Mouse (Mus musculus) liver, embryonic 11.5 days (tissue): ENCODE measurements at regions not wholly inside any gene's neighbourhood (a gene's known extent, or its start where the extent isn't known, plus 50 kb on each side); places are given as distances from the start of the nearest gene placed in this dataset.

ENCODE experiments used
- ATAC-seq: fragments of 200-750 bp; cut with Nextera tagmentation; replicated peaks from 2 replicates; pipeline ENCODE4 v1.8.0; 2017; ENCODE audit warnings: moderate number of reproducible peaks, mild to moderate bottlenecking, moderate TSS enrichment, moderate library complexity; ENCODE audit not compliant: low FRiP score
- DNase-seq: peaks from one replicate; pipeline ENCODE4 v3.0.0-alpha.2; 2017; ENCODE audit warnings: low spot score
- H3K27ac ChIP-seq: fragments of 300-500 bp; sonication (generic); 2 replicates; pipeline ENCODE4 v1.5.1; 2014; ENCODE audit warnings: mild to moderate bottlenecking, low read depth, low read length, control low read depth
- H3K27me3 ChIP-seq: fragments of 300-500 bp; sonication (generic); replicated peaks from 2 replicates; pipeline ENCODE4 v1.6.1; 2014; ENCODE audit warnings: low read length, mixed read lengths; ENCODE audit not compliant: control insufficient read depth, insufficient read depth
- H3K36me3 ChIP-seq: fragments of 300-500 bp; sonication (generic); 2 replicates; pipeline ENCODE4 v1.6.1; 2014; ENCODE audit warnings: mild to moderate bottlenecking, low read length, moderate library complexity, mixed read lengths; ENCODE audit not compliant: control insufficient read depth, insufficient read depth
- H3K4me1 ChIP-seq: fragments of 300-500 bp; sonication (generic); replicated peaks from 2 replicates; pipeline ENCODE4 v1.6.1; 2014; ENCODE audit warnings: low read length, mixed read lengths; ENCODE audit not compliant: control insufficient read depth, insufficient read depth
- H3K4me2 ChIP-seq: fragments of 300-500 bp; sonication (generic); 2 replicates; pipeline ENCODE4 v1.6.1; 2014; ENCODE audit warnings: mild to moderate bottlenecking, control low read depth, moderate library complexity
- H3K4me3 ChIP-seq: fragments of 300-500 bp; sonication (generic); 2 replicates; pipeline ENCODE4 v1.5.1; 2014; ENCODE audit warnings: low read depth, low read length, control low read depth
- H3K9ac ChIP-seq: fragments of 300-500 bp; sonication (generic); 2 replicates; pipeline ENCODE4 v1.6.1; 2014; ENCODE audit warnings: low read depth, low read length, control low read depth
- H3K9me3 ChIP-seq: fragments of 300-500 bp; sonication (generic); 2 replicates; pipeline ENCODE4 v1.6.1; 2016; ENCODE audit warnings: low read length, inconsistent platforms, mixed read lengths; ENCODE audit not compliant: control insufficient read depth
- WGBS: fragments of 180-500 bp; shearing (Covaris S2); extraction: QIAGEN DNeasy Blood & Tissue Kit; methylation state at CpG from one replicate; pipeline ENCODE4 v1.1.7; 2014; 5-methylcytosine and 5-hydroxymethylcytosine counted together

DNA sequence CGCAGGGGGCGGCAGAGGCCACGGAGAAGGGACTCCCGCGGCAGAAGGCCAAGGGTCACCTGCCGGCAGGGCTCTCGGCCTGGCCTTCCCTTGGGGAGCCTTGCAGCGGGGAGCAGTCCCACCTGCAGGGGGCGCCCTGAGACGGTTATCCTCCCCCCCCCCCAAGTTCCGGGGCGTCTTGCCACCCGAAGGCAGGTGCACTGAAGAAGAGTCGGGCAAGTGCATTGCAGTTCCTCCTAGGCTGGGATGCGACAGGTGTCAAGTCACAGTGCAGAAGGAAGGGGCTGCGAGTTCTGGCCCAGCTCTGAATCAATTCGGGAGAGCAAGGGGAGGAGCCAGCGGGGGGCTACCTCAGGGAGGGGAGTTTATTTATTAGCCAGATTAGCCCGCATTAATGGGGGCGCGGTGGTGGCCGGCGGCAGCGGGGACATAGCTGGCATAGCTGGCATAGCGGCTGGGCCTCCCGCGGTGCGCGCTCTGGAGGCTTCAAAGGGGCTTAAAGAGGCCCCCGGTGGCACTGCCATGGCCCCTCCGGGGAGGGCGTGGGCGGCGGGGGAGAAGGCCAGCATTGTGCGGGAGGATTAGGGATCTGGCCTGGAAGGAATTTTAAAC is 71.9 kb upstream of the 1600014C23Rik start:
- 0 out of 2 replicates have a peak, but pooled peaks have one; percentile 12 for ATAC-seq
- H3K9me3 ChIP-seq = no peaks in the 10 kb centered on the region
- H3K9ac ChIP-seq = no peak overlapping the region
- H3K36me3 ChIP-seq = no peaks in the 10 kb centered on the region
- peaks cover 9% of the 10 kb centered on the region for H3K4me1 ChIP-seq
- peak overlapping the region; percentile 32 for H3K4me2 ChIP-seq
- H3K27ac ChIP-seq = no peak overlapping the region
- 10% methylated on average over 35 of the region's 35 CpGs for WGBS
- H3K4me3 ChIP-seq = no peak overlapping the region
- peak; percentile 39 for DNase-seq
- H3K27me3 ChIP-seq = peaks cover 34% of the 10 kb centered on the region

DNA sequence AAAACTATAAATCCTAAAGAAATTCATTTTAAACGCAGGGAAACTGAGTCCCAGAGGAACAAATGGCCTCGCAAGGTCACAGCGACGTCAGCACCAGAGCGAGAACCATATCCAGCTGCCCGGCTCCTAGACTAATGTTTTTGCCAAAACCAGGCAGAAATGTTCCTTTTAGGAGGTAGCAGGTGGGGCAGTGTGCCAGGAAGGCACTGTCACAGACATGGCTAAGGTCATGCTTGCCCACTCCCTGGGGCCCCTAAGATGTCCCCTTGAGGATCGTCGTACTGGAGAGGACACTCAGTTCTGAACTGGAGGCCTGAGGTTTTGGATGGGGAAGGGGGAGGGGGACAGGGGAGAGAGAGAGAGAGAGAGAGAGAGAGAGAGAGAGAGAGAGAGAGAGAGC is 69.7 kb upstream of the 1600014C23Rik start:
- H3K9ac ChIP-seq = no peak overlapping the region
- H3K4me1 ChIP-seq = peaks cover 9% of the 10 kb centered on the region
- H3K4me3 ChIP-seq = no peak overlapping the region
- peaks cover 34% of the 10 kb centered on the region for H3K27me3 ChIP-seq
- whole genome bisulfite sequencing = 85% methylated on average over 8 of the region's 8 CpGs
- no peak for ATAC-seq
- H3K9me3 ChIP-seq = no peaks in the 10 kb centered on the region
- no peak for DNase-seq
- no peak overlapping the region for H3K4me2 ChIP-seq
- H3K36me3 ChIP-seq = no peaks in the 10 kb centered on the region
- no peak overlapping the region for H3K27ac ChIP-seq

DNA sequence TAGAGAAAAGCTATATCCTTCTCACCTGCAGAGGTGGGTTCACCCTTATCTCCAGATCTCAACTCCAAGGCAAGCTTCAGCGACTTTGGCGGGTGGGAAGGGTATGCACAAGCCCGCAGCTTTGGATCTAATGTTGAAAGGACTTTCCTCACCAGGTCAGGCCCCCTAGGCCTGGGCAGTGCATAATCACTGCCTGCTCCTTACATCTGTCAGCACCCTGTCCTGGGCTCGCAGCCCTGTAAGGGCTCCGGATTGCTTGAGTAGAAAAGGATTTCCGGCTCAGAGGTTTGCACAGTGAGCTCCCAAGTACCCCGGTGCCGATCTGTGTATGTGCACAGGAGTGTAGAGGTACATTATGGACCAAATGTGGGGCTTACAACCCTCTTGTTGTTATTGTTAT is 68.8 kb upstream of the 1600014C23Rik start:
- peaks cover 7% of the 10 kb centered on the region for H3K4me1 ChIP-seq
- no peak overlapping the region for H3K4me3 ChIP-seq
- H3K27me3 ChIP-seq = peaks cover 31% of the 10 kb centered on the region
- no peak overlapping the region for H3K27ac ChIP-seq
- DNase-seq (no peak), ATAC-seq (no peak)
- no peaks in the 10 kb centered on the region for H3K36me3 ChIP-seq
- no peaks in the 10 kb centered on the region for H3K9me3 ChIP-seq
- no peak overlapping the region for H3K9ac ChIP-seq
- no peak overlapping the region for H3K4me2 ChIP-seq
- 79% methylated on average over 8 of the region's 8 CpGs for WGBS

DNA sequence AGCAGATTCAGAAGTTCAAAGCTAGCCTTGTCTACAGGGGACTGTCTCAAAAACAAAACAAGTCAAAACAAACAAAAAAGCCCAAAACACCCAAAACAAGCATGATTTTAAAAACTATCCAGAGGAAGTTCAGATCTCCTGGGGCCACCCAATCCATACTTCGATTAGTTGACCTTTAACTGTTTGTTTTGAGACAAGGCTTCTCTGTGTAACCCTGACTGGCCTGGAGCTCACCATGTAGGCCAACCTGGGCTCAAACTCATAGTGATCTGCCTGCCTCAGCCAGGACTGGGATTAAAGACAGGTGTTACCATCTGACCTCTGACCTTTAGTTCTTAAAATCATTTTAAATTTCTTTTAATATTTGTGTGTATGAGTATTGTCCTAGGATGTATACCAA is 66.1 kb upstream of the 1600014C23Rik start:
- no peak for ATAC-seq

DNA sequence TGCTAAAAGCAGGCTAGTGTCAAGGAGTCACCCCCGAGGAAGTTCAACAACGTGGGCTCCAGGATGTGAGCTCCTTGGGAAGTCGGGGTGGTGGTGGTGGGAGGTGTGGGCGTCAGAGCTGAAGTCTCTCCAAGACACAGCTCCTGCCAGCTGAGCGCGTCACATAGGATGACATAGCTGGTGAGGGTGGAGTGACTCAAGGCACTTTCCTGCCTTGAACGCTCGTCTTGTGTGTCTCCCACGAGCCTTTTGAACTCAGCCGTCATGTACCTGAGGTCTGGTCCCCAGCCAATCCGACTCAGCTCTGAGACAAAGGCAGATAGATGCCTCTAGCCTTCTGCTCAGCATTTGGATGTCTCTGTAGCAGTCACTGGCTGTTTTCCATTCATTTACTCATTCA is 65.4 kb upstream of the 1600014C23Rik start:
- ATAC-seq (no peak), DNase-seq (no peak)
- H3K4me3 ChIP-seq = no peak overlapping the region
- H3K4me1 ChIP-seq = no peaks in the 10 kb centered on the region
- H3K27ac ChIP-seq = no peak overlapping the region
- H3K27me3 ChIP-seq = no peaks in the 10 kb centered on the region
- no peak overlapping the region for H3K9ac ChIP-seq
- 67% methylated on average over 11 of the region's 11 CpGs for WGBS
- no peaks in the 10 kb centered on the region for H3K36me3 ChIP-seq
- no peak overlapping the region for H3K4me2 ChIP-seq
- no peaks in the 10 kb centered on the region for H3K9me3 ChIP-seq

More for the DNA sequence above, 66.1 kb upstream of the 1600014C23Rik start:
- H3K4me3 ChIP-seq = no peak overlapping the region
- H3K9ac ChIP-seq = no peak overlapping the region
- no peaks in the 10 kb centered on the region for H3K36me3 ChIP-seq
- peaks cover 6% of the 10 kb centered on the region for H3K27me3 ChIP-seq
- no peaks in the 10 kb centered on the region; the same call in 1 of the 2 replicates for H3K4me1 ChIP-seq
- no peak overlapping the region for H3K27ac ChIP-seq
- no peak for DNase-seq
- H3K9me3 ChIP-seq = no peaks in the 10 kb centered on the region
- WGBS = 79% methylated on average over 1 of the region's 1 CpGs
- no peak overlapping the region for H3K4me2 ChIP-seq

DNA sequence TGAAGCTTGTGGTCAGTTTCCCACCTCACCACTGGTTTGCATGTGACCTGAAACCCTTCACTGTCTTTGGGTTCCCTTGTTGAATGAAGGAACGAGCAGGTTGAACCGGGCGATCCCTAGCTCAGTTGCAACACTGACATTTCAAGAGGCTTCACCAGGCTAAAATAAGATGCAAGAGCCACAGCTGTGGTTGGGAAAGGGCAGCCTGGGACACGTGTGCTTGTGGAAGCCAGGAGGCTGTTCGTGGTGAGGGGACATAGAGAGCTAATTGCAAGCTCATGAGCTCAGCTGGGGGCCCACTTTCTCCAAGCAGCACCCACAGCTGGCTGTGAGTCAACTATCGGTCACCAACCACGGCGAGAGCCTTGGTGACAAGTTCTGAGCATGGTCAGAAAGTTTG is 64.8 kb upstream of the 1600014C23Rik start:
- ATAC-seq = no peak
- WGBS = 70% methylated on average over 8 of the region's 8 CpGs
- Histone ChIP-seq H3K4me3 (no peak overlapping the region), H3K9ac (no peak overlapping the region), H3K4me1 (no peaks in the 10 kb centered on the region), H3K27ac (no peak overlapping the region), H3K27me3 (no peaks in the 10 kb centered on the region), H3K4me2 (no peak overlapping the region), H3K9me3 (no peaks in the 10 kb centered on the region), H3K36me3 (no peaks in the 10 kb centered on the region)
- DNase-seq = no peak

DNA sequence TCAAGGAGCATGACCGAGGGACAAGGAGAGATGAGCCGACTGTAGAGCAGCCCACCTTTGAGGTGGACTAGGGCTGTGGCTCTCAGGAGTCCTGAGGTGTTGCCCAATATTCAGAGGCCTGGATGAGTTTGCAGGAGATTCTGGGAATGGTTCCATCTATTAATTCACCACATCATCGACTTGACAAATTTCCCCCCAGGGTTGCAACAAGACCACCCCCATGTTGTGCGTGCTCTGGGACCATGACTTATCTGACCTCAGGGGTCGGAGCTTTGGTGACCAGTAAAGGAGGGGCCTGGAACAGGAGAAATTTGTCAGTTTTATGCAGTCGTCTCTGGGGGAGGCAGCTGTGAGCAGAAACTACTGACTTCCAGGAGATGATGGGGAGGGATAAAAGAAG is 63.5 kb upstream of the 1600014C23Rik start:
- DNase-seq = no peak
- H3K4me3 ChIP-seq = no peak overlapping the region
- no peak for ATAC-seq
- H3K4me2 ChIP-seq = no peak overlapping the region
- no peaks in the 10 kb centered on the region for H3K4me1 ChIP-seq
- no peak overlapping the region for H3K27ac ChIP-seq
- H3K27me3 ChIP-seq = no peaks in the 10 kb centered on the region
- no peaks in the 10 kb centered on the region for H3K36me3 ChIP-seq
- WGBS = 67% methylated on average over 6 of the region's 6 CpGs
- H3K9me3 ChIP-seq = no peaks in the 10 kb centered on the region
- no peak overlapping the region for H3K9ac ChIP-seq

DNA sequence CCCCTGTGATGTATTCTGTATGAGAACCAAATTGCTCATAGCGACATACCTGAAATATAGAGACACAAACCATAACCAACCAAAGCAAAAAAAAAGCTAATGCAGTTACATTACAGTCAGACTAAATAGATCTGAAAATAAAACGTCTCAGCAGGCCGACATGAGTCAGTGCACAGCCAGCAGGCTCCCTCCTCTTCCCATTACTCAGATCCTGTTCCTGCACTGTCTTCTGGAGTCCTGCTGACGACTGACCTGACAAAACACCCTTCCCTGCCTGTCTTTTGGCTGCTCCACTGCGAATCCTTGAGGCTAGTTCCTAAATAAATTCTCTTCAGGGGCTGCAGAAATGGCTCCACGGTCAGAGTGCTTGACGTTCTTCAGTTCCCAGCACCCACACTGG is 61.3 kb upstream of the 1600014C23Rik start:
- ATAC-seq = no peak
- Histone ChIP-seq H3K4me3 (no peak overlapping the region), H3K4me1 (no peaks in the 10 kb centered on the region), H3K36me3 (no peaks in the 10 kb centered on the region), H3K27me3 (no peaks in the 10 kb centered on the region), H3K27ac (no peak overlapping the region), H3K9ac (no peak overlapping the region), H3K9me3 (no peaks in the 10 kb centered on the region), H3K4me2 (no peak overlapping the region)
- DNase-seq = no peak
- WGBS = 81% methylated on average over 7 of the region's 7 CpGs

DNA sequence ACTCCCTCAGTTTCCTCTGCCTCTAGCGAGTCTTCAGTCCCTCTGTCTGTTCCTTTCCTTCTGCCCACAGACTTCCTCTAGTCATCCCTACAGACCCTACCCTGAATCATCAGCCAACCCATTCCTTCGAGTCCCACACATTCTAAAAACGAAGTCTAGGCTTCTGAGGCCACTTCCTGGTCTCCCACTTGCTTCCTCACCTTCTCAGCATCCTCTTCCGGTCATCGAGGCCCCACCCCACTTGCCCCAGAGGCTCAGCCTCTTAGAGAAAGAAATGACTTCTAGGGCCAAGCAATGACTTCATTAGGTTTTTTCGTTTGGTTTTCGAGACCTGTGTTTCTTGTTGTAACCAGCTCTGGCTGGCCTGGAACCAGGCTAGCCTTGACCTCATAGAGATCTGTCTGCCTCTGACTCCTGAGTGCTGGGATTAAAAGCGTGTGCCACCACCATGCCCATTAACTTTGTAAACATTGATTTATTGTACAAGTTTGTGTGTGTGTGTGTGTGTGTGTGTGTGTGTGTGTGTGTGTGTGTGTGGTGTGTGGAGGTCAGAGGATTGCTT is 57.4 kb upstream of the 1600014C23Rik start:
- ATAC-seq (no peak), DNase-seq (no peak)
- Histone ChIP-seq H3K4me2 (no peak overlapping the region), H3K9me3 (no peaks in the 10 kb centered on the region), H3K27me3 (no peaks in the 10 kb centered on the region), H3K4me1 (no peaks in the 10 kb centered on the region), H3K9ac (no peak overlapping the region), H3K4me3 (no peak overlapping the region), H3K27ac (no peak overlapping the region), H3K36me3 (no peaks in the 10 kb centered on the region)
- 51% methylated on average over 8 of the region's 8 CpGs for WGBS
